Mouse (Mus musculus): ENCODE data around the gene Acvr1c.

DNA sequence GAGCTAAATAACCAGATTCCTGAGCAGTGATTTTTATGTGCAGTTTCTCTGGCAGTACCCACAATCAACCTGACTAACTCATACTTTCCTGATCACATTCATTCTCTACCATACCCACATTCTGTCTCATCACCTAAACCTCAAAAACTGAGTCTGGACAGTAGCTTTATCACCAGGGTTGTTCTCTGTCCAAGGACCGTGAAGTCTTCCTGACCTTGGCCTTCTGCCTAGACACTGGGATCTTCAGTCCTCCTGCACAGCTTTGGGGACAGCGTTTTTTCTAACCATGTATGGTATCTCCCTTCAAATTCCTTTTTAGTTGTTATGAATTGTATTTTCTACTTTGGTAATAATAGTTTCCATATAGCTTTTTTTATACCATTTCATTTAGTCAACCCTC lies 45.8 kb upstream of the Acvr1c start:
- TF ChIP-seq CTCF (IDR thresholded peaks at IDR 0.05; ENCODE audit: low read depth, low read length), result no peak
- no peak for TF ChIP-seq POLR2A (IDR thresholded peaks at IDR 0.05; ENCODE audit: extremely low read depth, insufficient read depth, low read length)
